Mouse (Mus musculus) gastrocnemius, postnatal 10 days (tissue): ENCODE results near the gene Enthd1. TPM values are rescaled to one million over a fixed set of nuclear protein-coding genes. Genes with fewer than 3 reads are reported as not detected.

Experiments used
- total RNA-seq, 2 experiments: library from RNA; stranded (reverse); gene quantifications; 2 replicates each; pipeline ENCODE4 v1.2.3; 2021

The Enthd1 gene
- total RNA-seq, 2 experiments from 2014 or later: not detected

Other genes with a start within 250 kb of the Enthd1 start
- under 1 TPM; 0.40 to 0.54 TPM for gene Grap2, start 7.4 kb upstream of the Enthd1 start, total RNA-seq
- gene Fam83f, start 106.7 kb upstream of the Enthd1 start, total RNA-seq: under 1 TPM; 0.47 to 0.49 TPM
- 10 to 100 TPM; 51.5 to 68.8 TPM for gene Tnrc6b, start 146.2 kb upstream of the Enthd1 start, total RNA-seq